Mouse (Mus musculus) CH12.LX (cell line): ENCODE measurements around the gene Abhd14b. TPM values are rescaled to one million over a fixed set of nuclear protein-coding genes. Genes with fewer than 3 reads are reported as not detected.

Experiments
- DNase-seq: peaks from one replicate; pipeline ENCODE4 v3.0.0-alpha.2; 2013; ENCODE audit errors: extremely low read depth
- H3K27ac ChIP-seq: 2 replicates; pipeline ENCODE4 v1.5.1; 2012; ENCODE audit warnings: low read depth, mild to moderate bottlenecking, control low read depth, moderate library complexity; ENCODE audit not compliant: insufficient read depth
- H3K27me3 ChIP-seq: replicated peaks from 2 replicates; pipeline ENCODE3; 2012; ENCODE audit warnings: inconsistent platforms
- H3K36me3 ChIP-seq, 2 experiments: replicated peaks in 1 of 2; 2 replicates each; pipeline versions ENCODE3 to v1.6.1; 2012; ENCODE audit warnings: inconsistent platforms in 1 of 2, low read length in 1 of 2, mild to moderate bottlenecking in 1 of 2, mixed read lengths in 1 of 2, moderate library complexity in 1 of 2; ENCODE audit not compliant: control insufficient read depth in 1 of 2, insufficient read depth in 1 of 2
- H3K4me1 ChIP-seq, 2 experiments: 2 replicates each; pipeline ENCODE4 v1.6.1; 2012; ENCODE audit warnings: inconsistent platforms in 1 of 2, moderate library complexity in 1 of 2; ENCODE audit not compliant: insufficient read depth in 2 of 2, control insufficient read depth in 1 of 2
- H3K4me2 ChIP-seq: 2 replicates; pipeline ENCODE4 v1.6.1; 2012; ENCODE audit warnings: low read depth, mild to moderate bottlenecking, control low read depth; ENCODE audit not compliant: poor library complexity, insufficient read depth, severe bottlenecking
- H3K4me3 ChIP-seq, 3 experiments: fragments of 150-350 bp in 1 of 3; sonication (generic) in 1 of 3; replicated peaks in 1 of 3; 2 replicates each; pipeline versions ENCODE3 to v1.5.1; 2011 to 2012; ENCODE audit warnings: low read depth in 2 of 3, low read length in 2 of 3, mild to moderate bottlenecking in 2 of 3, moderate library complexity in 2 of 3, control low read depth in 1 of 3, improper control_type of control experiment in 1 of 3, inconsistent platforms in 1 of 3, mixed read lengths in 1 of 3; ENCODE audit not compliant: poor library complexity in 1 of 3
- H3K79me2 ChIP-seq: replicated peaks from 2 replicates; pipeline ENCODE4 v1.6.1; 2012; ENCODE audit warnings: mild to moderate bottlenecking, moderate library complexity; ENCODE audit not compliant: control insufficient read depth, poor library complexity, insufficient read depth, severe bottlenecking; ENCODE audit errors: extremely low read depth
- H3K9ac ChIP-seq: 2 replicates; pipeline ENCODE4 v1.6.1; 2012; ENCODE audit warnings: low read depth, mild to moderate bottlenecking, control low read depth, moderate library complexity; ENCODE audit not compliant: insufficient read depth
- H3K9me3 ChIP-seq: replicated peaks from 2 replicates; pipeline ENCODE3; 2012; ENCODE audit warnings: low read length, inconsistent platforms, mixed read lengths
- BHLHE40 ChIP-seq: IDR thresholded peaks from 2 replicates; pipeline ENCODE4 v1.6.1; 2011; ENCODE audit warnings: mild to moderate bottlenecking, low read depth, low read length, improper control_type of control experiment
- CHD2 ChIP-seq: IDR thresholded peaks from 2 replicates; pipeline ENCODE4 v1.6.1; 2011; ENCODE audit warnings: low read length, improper control_type of control experiment
- CTCF ChIP-seq, 2 experiments: IDR thresholded peaks in 1 of 2; conservative IDR thresholded peaks in 1 of 2; 2 replicates each; pipeline ENCODE4 v1.5.1; 2011 to 2012; ENCODE audit warnings: low read depth in 2 of 2, low read length in 2 of 2, improper control_type of control experiment in 1 of 2, inconsistent platforms in 1 of 2, mild to moderate bottlenecking in 1 of 2, moderate library complexity in 1 of 2
- EP300 ChIP-seq: IDR thresholded peaks from 2 replicates; pipeline ENCODE4 v1.6.1; 2011; ENCODE audit warnings: low read length, improper control_type of control experiment
- ETS1 ChIP-seq: conservative IDR thresholded peaks from 2 replicates; pipeline ENCODE4 v1.6.1; 2012; ENCODE audit warnings: low read depth, mild to moderate bottlenecking, inconsistent platforms, low read length, improper control_type of control experiment, moderate library complexity
- GABPA ChIP-seq: IDR thresholded peaks from 2 replicates; pipeline ENCODE4 v1.6.1; 2012; ENCODE audit warnings: low read depth, low read length, improper control_type of control experiment, inconsistent platforms; ENCODE audit not compliant: insufficient replicate concordance
- HCFC1 ChIP-seq: IDR thresholded peaks from 2 replicates; pipeline ENCODE4 v1.6.1; 2012; ENCODE audit warnings: low read depth, mild to moderate bottlenecking, inconsistent platforms, low read length, improper control_type of control experiment
- IRF4 ChIP-seq: IDR thresholded peaks from 2 replicates; pipeline ENCODE4 v1.6.1; 2014; ENCODE audit warnings: low read depth, mild to moderate bottlenecking, inconsistent platforms, low read length, improper control_type of control experiment
- JUN ChIP-seq: IDR thresholded peaks from 2 replicates; pipeline ENCODE4 v1.6.1; 2011; ENCODE audit warnings: low read depth, mild to moderate bottlenecking, low read length, improper control_type of control experiment, moderate library complexity; ENCODE audit not compliant: insufficient read depth
- JUND ChIP-seq: conservative IDR thresholded peaks from 2 replicates; pipeline ENCODE4 v1.6.1; 2011; ENCODE audit warnings: low read depth, low read length, improper control_type of control experiment
- KAT2A ChIP-seq: IDR thresholded peaks from 2 replicates; pipeline ENCODE4 v1.6.1; 2012; ENCODE audit warnings: low read length, improper control_type of control experiment, inconsistent platforms; ENCODE audit not compliant: insufficient replicate concordance
- MAX ChIP-seq: IDR thresholded peaks from 2 replicates; pipeline ENCODE4 v1.6.1; 2011; ENCODE audit warnings: low read length, improper control_type of control experiment
- MAZ ChIP-seq: IDR thresholded peaks from 2 replicates; pipeline ENCODE4 v1.6.1; 2012; ENCODE audit warnings: low read depth, mild to moderate bottlenecking, inconsistent platforms, low read length, improper control_type of control experiment, moderate library complexity
- MEF2A ChIP-seq: IDR thresholded peaks from 2 replicates; pipeline ENCODE4 v1.6.1; 2014; ENCODE audit warnings: low read depth, mild to moderate bottlenecking, inconsistent platforms, low read length, improper control_type of control experiment, borderline replicate concordance
- MXI1 ChIP-seq: IDR thresholded peaks from 2 replicates; pipeline ENCODE4 v1.6.1; 2011; ENCODE audit warnings: mild to moderate bottlenecking, low read depth, low read length, improper control_type of control experiment
- NELFE ChIP-seq: IDR thresholded peaks from 2 replicates; pipeline ENCODE4 v1.6.1; 2011; ENCODE audit warnings: low read depth, low read length, improper control_type of control experiment
- NRF1 ChIP-seq: IDR thresholded peaks from 2 replicates; pipeline ENCODE4 v1.6.1; 2014; ENCODE audit warnings: low read depth, mild to moderate bottlenecking, inconsistent platforms, low read length, improper control_type of control experiment, moderate library complexity
- PAX5 ChIP-seq: IDR thresholded peaks from 2 replicates; pipeline ENCODE4 v1.6.1; 2012; ENCODE audit warnings: low read length, inconsistent platforms, mixed read lengths
- POLR2A ChIP-seq: IDR thresholded peaks from 2 replicates; pipeline ENCODE4 v1.6.1; 2011; ENCODE audit warnings: low read depth, mild to moderate bottlenecking, improper control_type of control experiment, low read length
- POLR2AphosphoS2 ChIP-seq: IDR thresholded peaks from 2 replicates; pipeline ENCODE4 v1.6.1; 2011; ENCODE audit warnings: low read depth, low read length, improper control_type of control experiment
- RAD21 ChIP-seq: IDR thresholded peaks from 2 replicates; pipeline ENCODE4 v1.6.1; 2011; ENCODE audit warnings: low read depth, mild to moderate bottlenecking, low read length, improper control_type of control experiment, moderate library complexity
- RCOR1 ChIP-seq: conservative IDR thresholded peaks from 2 replicates; pipeline ENCODE4 v1.6.1; 2012; ENCODE audit warnings: low read depth, mild to moderate bottlenecking, inconsistent platforms, low read length, improper control_type of control experiment
- SIN3A ChIP-seq: IDR thresholded peaks from 2 replicates; pipeline ENCODE4 v1.6.1; 2012; ENCODE audit warnings: low read length, improper control_type of control experiment, inconsistent platforms
- TBP ChIP-seq: conservative IDR thresholded peaks from 2 replicates; pipeline ENCODE4 v1.6.1; 2011; ENCODE audit warnings: low read depth, low read length, improper control_type of control experiment
- UBTF ChIP-seq: IDR thresholded peaks from 2 replicates; pipeline ENCODE4 v1.6.1; 2012; ENCODE audit warnings: low read depth, mild to moderate bottlenecking, inconsistent platforms, low read length, improper control_type of control experiment, moderate library complexity
- USF1 ChIP-seq: IDR thresholded peaks from 2 replicates; pipeline ENCODE4 v1.6.1; 2014; ENCODE audit warnings: low read depth, mild to moderate bottlenecking, inconsistent platforms, low read length, improper control_type of control experiment
- USF2 ChIP-seq: conservative IDR thresholded peaks from 2 replicates; pipeline ENCODE4 v1.6.1; 2011; ENCODE audit warnings: low read depth, low read length, improper control_type of control experiment
- ZC3H11A ChIP-seq: IDR thresholded peaks from 2 replicates; pipeline ENCODE4 v1.6.1; 2012; ENCODE audit warnings: low read depth, mild to moderate bottlenecking, inconsistent platforms, low read length, improper control_type of control experiment
- ZKSCAN1 ChIP-seq: IDR thresholded peaks from 2 replicates; pipeline ENCODE4 v1.6.1; 2012; ENCODE audit warnings: low read depth, inconsistent platforms, low read length, improper control_type of control experiment, borderline replicate concordance
- ZMIZ1 ChIP-seq: IDR thresholded peaks from 2 replicates; pipeline ENCODE4 v1.6.1; 2012; ENCODE audit warnings: low read depth, mild to moderate bottlenecking, inconsistent platforms, low read length, improper control_type of control experiment
- ZNF384 ChIP-seq: IDR thresholded peaks from 2 replicates; pipeline ENCODE4 v1.6.1; 2012; ENCODE audit warnings: low read depth, low read length, improper control_type of control experiment, inconsistent platforms
- dilution Hi-C: fragments of 300-500 bp; cut with MboI; formaldehyde crosslinking; loops from 2 replicates; pipeline ENCODE4 v1.14.3; 2020; ENCODE audit warnings: low sequenced_read_pairs; ENCODE audit not compliant: extremely low pct_unique_long_range_greater_than_20kb, extremely low pct_ligation_motif_present
- in situ Hi-C: fragments of 300-500 bp; cut with MboI; formaldehyde crosslinking; loops from 3 replicates; pipeline ENCODE4 v1.14.3; 2019; ENCODE audit warnings: low sequenced_read_pairs, low pct_ligation_motif_present, low pct_unique_long_range_greater_than_20kb, mixed read lengths
- polyA plus RNA-seq: library from polyadenylated mRNA; unstranded; fragments of >175 nt; gene quantifications from 2 replicates; pipeline ENCODE4 v1.2.1, GENCODE M21; 2012; ENCODE audit warnings: low read depth; ENCODE audit not compliant: insufficient read length
- total RNA-seq, 2 experiments: library from RNA; depleted of rRNA; stranded (reverse); fragments of 300-350 nt in 1 of 2; fragments of >200 nt in 1 of 2; gene quantifications; 2 replicates each; pipeline ENCODE4 v1.2.3; 2012 to 2014

Gene Abhd14b
- total and polyA plus RNA-seq, 3 experiments = 2.9 to 5.4 (median 5.3) TPM

GRCm38 (mm10) chr9:106452821-106453220 is 5.6 kb downstream of the Abhd14b start:
- Histone ChIP-seq H3K9me3 (no peaks in the 10 kb centered on the region), H3K27me3 (no peaks in the 10 kb centered on the region), H3K4me2 (peak overlapping the region; percentile 85), H3K4me3 (peak overlapping the region; percentile 69 to 71 (median 71)), H3K79me2 (no peaks in the 10 kb centered on the region), H3K9ac (peak overlapping the region; percentile 45), H3K36me3 (peaks cover 0 to 40% of the 10 kb centered on the region in 2 experiments), H3K4me1 (peaks cover 29 to 69% of the 10 kb centered on the region in 2 experiments), H3K27ac (no peak overlapping the region)
- in situ Hi-C loops = no loop called here
- dilution Hi-C loops = no loop called here
- DNase-seq = no peak
- no peak for TF ChIP-seq GABPA
- TF ChIP-seq KAT2A = 0 out of 2 replicates have a peak, but pooled peaks have one; percentile 35
- TF ChIP-seq USF1 = no peak
- no peak for TF ChIP-seq HCFC1
- no peak for TF ChIP-seq ZMIZ1
- peak; percentile 95 for TF ChIP-seq CHD2
- 0 out of 2 replicates have a peak, but pooled peaks have one; percentile 1 for TF ChIP-seq NRF1
- TF ChIP-seq TBP = no peak
- TF ChIP-seq EP300 = no peak
- TF ChIP-seq USF2 = no peak

- H3K9ac ChIP-seq = peak within 1 kb of the TSS; percentile 92
- H3K4me1 ChIP-seq = peaks cover 27 to 70% of the 10 kb centered on the region in 2 experiments
- no peaks in the 10 kb centered on the region for H3K79me2 ChIP-seq
- H3K4me2 ChIP-seq = peak within 1 kb of the TSS; percentile 85
- H3K27ac ChIP-seq = no peak within 1 kb of the TSS
- in situ Hi-C loops (no loop called here), dilution Hi-C loops (no loop called here)
- H3K36me3 ChIP-seq = peaks cover 0 to 47% of the 10 kb centered on the region in 2 experiments
- H3K27me3 ChIP-seq = no peaks in the 10 kb centered on the region
- H3K4me3 ChIP-seq = peak within 1 kb of the TSS; percentile 71 to 75 (median 71)
- DNase-seq = no peak
- no peaks in the 10 kb centered on the region for H3K9me3 ChIP-seq
- peak; percentile 67 for TF ChIP-seq POLR2A
- TF ChIP-seq ETS1 = no peak
- no peak for TF ChIP-seq JUND
- TF ChIP-seq GABPA = no peak
- no peak for TF ChIP-seq ZNF384
- no peak for TF ChIP-seq CTCF (conservative IDR thresholded peaks at IDR 0.05 in 1 of 2, IDR thresholded peaks at IDR 0.05 in 1 of 2; ENCODE audit: low read depth in 2 of 2, low read length in 2 of 2)
- peak; percentile 36; the same call in 1 of the 2 replicates for TF ChIP-seq HCFC1
- no peak for TF ChIP-seq JUN
- no peak for TF ChIP-seq MEF2A
- TF ChIP-seq MAZ = no peak
- no peak for TF ChIP-seq PAX5
- TF ChIP-seq RAD21 = no peak
- TF ChIP-seq IRF4 = no peak
- no peak for TF ChIP-seq RCOR1
- TF ChIP-seq EP300 = no peak
- TF ChIP-seq MXI1 = no peak
- no peak for TF ChIP-seq TBP
- TF ChIP-seq POLR2AphosphoS2 = no peak
- TF ChIP-seq MAX = no peak
- no peak for TF ChIP-seq ZMIZ1
- peak; percentile 74 for TF ChIP-seq NELFE
- TF ChIP-seq KAT2A = no peak
- peak; percentile 14; the same call in 1 of the 2 replicates for TF ChIP-seq SIN3A
- TF ChIP-seq BHLHE40 = no peak
- no peak for TF ChIP-seq ZC3H11A
- no peak for TF ChIP-seq UBTF
- no peak for TF ChIP-seq ZKSCAN1
These were observed 6.2 kb downstream of the Abhd14b start, which contains the start of gene Pcbp4 for GRCm38 (mm10) chr9:106453271-106454070. Gene Pcbp4 (plus strand): TSS chr9:106453291.
